Mouse (Mus musculus) spleen, postnatal 14 days (tissue): ENCODE measurements around the gene Itga3.

Experiments
- DNase-seq, 2 experiments: peaks; one replicate each; pipeline ENCODE4 v3.0.0; 2021 to 2022; ENCODE audit warnings: low spot score in 2 of 2

Itga3 gene

GRCm38 (mm10) chr11:95076536-95077111, at the start of gene Itga3:
Itga3 (minus strand) TSS chr11:95076801.
- DNase-seq: no peak

DNA sequence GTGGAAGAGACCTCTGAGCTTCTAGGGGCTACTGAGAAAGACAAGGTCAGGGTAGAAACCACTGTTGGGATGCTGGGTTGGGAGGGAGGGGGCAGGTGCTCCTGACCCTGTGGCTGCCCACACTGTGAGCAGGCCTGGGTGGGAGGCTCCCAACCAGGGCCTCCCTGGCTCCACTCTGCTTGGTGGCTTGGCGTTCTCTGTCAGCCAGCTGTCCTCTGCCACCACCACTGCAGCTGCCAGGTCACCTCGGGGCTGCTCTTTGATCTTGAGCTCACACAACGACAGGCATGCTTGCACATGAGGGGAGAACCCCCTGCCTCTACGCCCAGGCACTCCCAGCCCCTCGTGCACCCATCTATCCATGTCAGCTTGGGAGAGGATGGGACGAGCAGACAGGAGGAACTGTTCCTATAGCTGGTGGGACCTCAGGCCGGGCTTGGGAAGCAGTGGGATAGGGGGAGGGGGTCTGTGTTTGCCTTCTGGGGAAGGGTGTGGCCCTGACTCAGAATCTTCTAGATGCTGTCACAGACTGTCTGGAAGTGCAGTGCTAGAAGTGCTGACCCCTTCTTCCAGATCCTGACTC, 48.9 kb upstream of the Itga3 start:
- no peak for DNase-seq

- no peak for DNase-seq
These were observed 45.5 kb upstream of the Itga3 start for GRCm38 (mm10) chr11:95122100-95122489.

- DNase-seq: no peak
These were observed 44.8 kb upstream of the Itga3 start for GRCm38 (mm10) chr11:95121161-95122099.

- DNase-seq: no peak
These were observed 44.0 kb upstream of the Itga3 start for GRCm38 (mm10) chr11:95120633-95121020.

DNA sequence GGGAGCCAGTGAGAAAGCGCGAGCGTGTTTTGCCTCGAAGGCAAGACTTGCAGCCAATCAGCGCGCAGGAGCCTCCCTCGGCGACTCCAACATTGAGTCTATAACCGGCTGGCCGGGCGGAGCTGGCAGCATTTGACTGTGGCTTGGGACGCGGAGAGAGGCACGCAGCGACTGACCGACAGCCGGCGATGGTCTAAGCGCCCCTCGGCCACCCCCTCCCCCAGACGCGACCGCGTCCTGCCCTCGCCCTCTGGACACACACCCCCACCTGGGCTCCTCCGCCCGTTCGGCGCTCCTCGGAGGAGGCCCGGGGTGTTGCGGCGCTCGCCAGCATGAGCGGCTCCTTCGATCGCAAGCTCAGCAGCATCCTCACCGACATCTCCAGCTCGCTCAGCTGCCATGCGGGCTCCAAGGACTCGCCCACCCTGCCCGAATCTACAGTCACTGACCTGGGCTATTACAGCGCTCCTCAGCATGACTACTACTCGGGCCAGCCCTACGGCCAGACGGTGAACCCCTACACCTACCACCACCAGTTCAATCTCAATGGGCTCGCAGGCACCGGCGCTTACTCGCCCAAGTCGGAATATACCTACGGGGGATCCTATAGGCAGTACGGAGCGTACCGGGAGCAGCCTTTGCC, 43.5 kb upstream of the Itga3 start, which contains the start of gene Dlx3:
Gene Dlx3, plus strand, starts transcription at position 130 of the 643 bp plus-strand sequence.
- DNase-seq: no peak

GRCm38 (mm10) chr11:95118505-95118904, 41.9 kb upstream of the Itga3 start:
- peak in 1 of 2 experiments; percentile 47 for DNase-seq

DNA sequence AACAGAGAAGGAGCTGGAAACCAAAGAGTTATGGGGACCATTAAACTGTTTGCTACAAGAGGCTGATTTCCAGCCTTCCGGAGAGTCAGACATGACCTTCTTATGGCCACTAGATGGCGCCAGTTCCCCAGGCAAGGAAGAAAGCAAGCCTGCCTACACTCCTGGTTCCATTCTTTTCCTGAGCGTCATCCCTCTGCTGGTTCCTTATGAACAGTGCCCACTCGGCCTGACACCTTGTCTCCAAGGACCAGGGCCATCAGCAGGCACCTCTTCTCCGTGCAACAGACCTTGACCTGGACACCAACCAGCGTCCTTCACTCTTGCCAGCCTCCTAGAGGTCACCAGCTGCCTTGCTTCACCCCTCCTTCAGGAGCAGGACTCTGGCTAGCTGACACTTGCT, 40.4 kb upstream of the Itga3 start:
- peak in 1 of 2 experiments; percentile 33 for DNase-seq

DNA sequence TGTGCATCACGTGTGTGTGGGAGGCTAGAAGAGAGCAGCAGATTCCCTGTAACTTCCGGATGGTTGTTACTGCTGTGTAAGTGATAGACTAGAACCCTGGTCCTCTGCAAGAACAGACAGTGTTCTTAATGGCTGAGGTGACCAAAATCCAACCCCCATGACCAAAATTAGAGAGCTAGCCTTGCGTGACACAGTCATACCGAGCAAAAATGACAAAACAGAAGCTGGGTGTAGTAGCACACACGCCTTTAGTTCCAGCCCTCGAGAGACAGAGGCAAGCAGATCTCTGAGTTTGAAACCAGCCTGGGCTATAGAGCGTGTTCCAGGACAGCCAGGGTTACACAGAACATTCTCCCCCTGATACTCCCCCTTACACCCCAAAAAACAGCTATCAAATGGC, 33.5 kb upstream of the Itga3 start:
- DNase-seq: no peak

DNA sequence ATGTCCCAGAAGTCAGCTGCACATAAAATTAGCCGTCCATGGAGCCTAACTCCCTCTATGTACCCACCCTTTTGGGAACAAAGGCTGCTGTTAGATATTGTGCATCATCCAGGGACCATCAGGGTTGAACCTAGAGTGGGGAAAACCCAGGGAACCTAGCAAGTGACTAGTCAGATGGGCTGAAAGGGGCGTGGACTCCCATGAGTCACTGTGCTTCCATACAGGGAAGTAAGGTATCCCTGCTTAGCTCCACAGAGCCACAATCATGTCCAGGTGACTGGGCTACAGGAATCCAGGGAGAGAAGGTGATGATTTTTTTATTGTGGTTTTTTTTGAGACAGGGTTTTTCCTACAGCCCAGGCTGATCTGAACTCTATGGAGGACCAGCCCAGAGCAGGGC, 32.4 kb upstream of the Itga3 start:
- no peak for DNase-seq

DNA sequence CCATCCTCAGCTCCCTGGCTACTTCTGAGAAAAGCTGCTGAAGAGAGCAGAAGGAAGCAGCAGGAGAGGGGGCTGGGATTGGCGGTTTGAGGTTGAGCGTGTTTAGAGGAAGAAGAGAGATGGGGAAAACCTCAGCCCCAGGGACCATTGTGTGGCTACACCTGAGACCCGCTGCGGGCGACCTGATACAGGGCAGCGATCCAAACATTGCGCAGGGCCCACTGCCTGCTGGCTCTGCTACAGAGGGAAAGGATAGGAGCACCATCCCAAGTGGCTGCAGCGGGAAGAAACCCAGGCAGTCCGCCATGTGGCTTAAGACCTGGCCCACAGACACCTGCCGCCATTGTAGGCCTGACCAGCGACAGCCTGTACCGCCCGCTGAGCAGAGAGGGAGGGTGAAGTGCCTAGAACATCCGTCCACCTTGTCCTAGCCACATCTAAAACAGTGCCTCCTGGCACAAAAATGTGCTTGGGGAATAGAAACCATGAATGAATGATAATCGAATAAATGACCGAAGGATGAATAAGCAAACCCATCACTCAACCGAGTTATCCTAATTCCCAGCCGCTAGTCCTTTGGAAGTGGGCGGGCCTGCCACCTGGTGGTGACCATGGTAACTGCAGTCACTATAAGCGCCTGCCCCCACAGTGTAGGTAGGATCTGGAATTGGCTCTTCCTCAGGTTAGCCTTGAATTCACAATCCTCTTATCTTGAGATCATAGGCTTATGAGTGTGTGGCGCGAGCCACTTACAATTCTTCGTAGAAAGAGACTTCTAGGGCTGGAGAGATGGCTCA, 30.0 kb upstream of the Itga3 start:
- peak in 1 of 2 experiments; percentile 29 for DNase-seq

DNA sequence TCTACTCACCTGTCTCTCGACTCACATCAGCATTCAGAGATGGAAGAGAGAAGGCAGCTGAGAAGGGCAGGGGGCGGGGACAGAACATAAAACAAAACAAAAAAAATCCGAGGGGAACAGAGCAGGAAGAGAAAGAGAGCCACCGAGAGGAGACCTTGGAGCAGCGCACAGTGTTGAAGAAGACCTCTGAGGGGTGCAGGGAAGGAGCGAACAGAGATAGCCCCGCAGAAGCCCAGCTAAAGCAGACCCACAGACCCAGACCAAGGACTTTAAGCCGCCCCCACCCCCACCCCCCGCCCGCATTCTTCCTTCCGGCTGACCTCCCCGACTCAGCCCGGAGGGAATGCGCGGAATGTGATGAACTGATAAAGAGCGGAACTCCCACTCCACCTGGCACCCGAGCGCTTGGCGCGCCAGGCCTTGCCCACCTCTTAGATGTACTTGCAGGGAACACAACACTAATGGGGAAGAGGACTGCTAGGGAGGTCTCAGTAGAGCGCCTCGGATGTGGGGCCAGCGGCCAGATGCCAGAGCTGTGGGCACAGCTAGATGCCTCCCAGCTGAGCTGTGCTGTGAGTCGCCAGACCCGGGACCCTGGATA, 28.8 kb upstream of the Itga3 start:
- no peak for DNase-seq

DNA sequence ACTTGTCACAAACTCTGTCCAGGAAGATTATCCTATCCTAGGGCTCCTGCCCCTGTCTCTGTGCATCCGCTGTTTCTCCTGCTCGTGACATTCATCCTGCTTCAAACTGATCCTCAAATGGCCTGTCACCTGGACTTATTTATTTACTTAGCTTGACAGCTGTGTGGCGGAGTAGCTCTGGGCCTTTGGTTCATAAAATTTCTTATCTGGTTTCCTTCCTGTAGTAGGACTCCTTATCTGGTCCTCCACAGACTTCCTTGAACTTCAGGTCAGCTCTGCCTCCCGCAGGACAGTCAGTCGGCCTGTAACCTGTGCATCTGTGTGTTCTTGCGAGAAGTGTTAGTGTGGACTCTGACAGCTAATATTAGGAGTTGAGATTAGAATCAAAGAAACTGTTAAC, 27.7 kb upstream of the Itga3 start:
- DNase-seq: no peak

GRCm38 (mm10) chr11:95102161-95102904, 25.7 kb upstream of the Itga3 start:
- no peak for DNase-seq

- no peak for DNase-seq
These were observed 24.6 kb upstream of the Itga3 start for GRCm38 (mm10) chr11:95101071-95101788.

DNA sequence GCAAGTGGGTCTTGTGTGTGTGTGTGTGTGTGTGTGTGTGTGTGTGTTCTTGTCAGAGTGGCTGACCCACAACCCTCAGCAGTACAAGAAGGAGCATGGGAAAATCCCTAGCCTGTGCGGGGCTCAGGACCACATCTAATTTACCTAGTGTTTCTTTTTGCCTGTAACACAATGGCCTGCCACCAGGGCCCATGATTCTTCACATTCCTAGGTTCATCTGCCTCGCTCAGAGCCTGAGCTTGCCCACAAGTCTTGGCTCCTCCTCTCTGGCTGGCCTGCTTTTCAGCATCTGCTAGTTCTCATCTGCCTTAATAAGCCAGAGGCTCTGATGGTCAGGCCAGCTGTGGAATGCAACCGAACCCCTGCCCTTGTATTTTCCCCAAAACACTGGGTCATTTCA, 23.8 kb upstream of the Itga3 start:
- DNase-seq: no peak

DNA sequence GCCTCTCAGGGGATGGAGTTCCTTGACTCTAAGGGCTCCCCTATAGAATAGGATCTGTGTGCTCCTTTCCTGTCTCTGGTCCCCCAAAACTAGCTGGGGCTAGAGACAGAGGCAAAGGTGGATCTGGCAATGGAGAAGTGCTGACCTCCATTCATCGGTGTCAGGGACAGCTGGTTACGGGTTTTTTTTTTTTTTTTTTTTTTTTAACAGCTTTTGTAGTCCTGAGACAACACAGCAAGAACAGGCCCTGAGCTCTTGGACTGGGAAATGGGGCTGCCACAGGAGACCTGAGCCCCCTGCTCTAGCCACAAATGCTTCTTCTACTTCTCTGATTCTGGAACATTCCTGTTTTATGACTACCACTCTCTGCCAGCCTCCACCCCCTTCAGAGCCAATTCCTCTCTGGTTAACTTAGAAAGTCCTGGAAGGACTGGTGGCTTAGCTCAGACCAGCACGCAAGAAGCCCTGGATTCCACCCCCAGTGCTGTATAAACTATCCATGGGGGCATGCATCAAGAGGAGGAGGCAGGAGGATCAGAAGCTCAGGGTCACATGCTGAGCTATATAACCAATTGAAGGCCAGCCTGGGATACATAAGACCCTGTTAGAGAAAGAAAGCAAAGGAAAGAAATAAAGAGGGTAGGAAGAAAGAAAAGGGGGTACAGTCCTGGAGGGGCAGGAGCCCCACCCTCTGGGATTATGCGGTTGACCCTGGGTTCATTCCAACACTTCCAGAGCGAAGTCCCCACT, 21.9 kb upstream of the Itga3 start:
- no peak for DNase-seq

DNA sequence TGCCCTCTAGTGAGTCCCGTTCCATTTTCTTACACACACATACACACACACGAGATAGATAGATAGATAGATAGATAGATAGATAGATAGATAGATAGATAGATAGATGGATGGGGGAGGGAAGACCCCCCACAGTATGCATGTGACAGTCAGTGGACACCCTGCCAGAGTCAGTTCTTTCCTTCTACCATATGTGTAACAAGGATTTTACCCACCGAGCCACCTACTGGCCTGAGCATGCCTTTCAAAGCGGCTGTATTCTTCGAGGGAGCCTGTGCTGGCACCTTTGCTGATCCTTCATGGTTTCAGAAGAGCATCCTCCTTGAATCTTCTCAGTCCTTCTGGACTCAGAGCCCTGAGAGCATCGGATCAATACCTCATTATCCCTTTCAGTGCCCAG, 21.3 kb upstream of the Itga3 start:
- DNase-seq: no peak
